Mouse (Mus musculus) ES-Bruce4 (cell line): ENCODE data around the gene Amer1.

Experiments used
- CTCF ChIP-seq: IDR thresholded peaks from one replicate; pipeline ENCODE4 v1.8.1; 2011; ENCODE audit warnings: low read depth, low read length
- EP300 ChIP-seq: IDR thresholded peaks from 2 replicates; pipeline ENCODE4 v1.6.1; 2011; ENCODE audit warnings: low read depth, low read length; ENCODE audit not compliant: insufficient read depth
- POLR2A ChIP-seq: IDR thresholded peaks from one replicate; pipeline ENCODE4 v1.8.1; 2011; ENCODE audit warnings: low read length; ENCODE audit not compliant: insufficient read depth

DNA sequence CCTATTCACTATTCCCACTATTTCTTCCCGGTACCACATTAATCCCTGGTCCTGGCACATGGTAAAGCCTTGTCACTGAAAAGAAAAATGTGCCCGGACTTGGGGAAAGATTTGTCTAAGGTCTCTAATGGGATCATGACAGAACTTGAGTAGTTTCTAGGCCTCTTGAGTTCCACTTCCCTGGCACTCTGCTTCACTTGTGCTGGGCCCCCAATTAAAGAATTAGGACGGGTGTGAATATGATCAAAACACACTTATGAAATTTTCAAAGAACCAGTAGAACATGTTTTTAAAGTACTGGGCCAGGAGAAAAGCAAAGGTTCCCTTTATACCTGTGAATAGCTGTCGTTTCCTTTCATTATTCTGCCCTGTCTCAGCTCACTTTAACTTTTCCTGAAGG lies 6.2 kb downstream of the Amer1 start:
- TF ChIP-seq CTCF (no peak), EP300 (no peak), POLR2A (no peak)
